Mouse (Mus musculus): ENCODE measurements around the gene Ccdc33.

DNA sequence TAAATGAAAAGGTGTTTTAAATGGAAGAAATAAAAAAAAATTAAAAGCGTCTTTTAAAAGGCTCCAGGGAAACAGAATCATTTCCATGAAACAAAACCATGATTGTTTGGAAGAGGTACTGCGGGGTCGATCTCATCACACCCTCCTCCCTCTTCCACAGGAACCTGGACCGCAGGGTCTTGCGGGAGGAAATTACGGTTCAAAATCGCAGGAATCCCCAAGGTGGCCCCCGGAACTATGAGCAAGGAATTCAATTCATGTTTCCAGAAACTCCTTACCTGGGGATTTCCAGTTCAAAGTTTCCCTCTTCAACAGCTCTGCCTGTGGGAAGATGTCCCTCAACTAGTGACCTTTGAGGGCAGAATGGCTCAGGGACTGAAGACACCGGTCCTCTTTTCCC, 4.6 kb downstream of the Ccdc33 start:
- TF ChIP-seq CTCF (IDR thresholded peaks at IDR 0.05; ENCODE audit: insufficient read depth, low read length) (no peak), POLR2A (IDR thresholded peaks at IDR 0.05; ENCODE audit: borderline replicate concordance, extremely low read depth, low read depth, low read length) (no peak)
